Mouse (Mus musculus): ENCODE measurements around the gene Tom1. TPM values are rescaled to one million over a fixed set of nuclear protein-coding genes. Genes with fewer than 3 reads are reported as not detected.

The Tom1 gene
- polyA plus RNA-seq (2015; fragmentation: Nextera tagmentation; extraction: Ambion mirVana): 44.9 and 47.7 TPM in 2 replicates

GRCm38 (mm10) chr8:75033511-75034243 is at the start of gene Tom1:
Gene Tom1, plus strand, starts transcription at chr8:75033705.
- Histone ChIP-seq H3K36me3 (ENCODE audit: control insufficient read depth, insufficient read depth, low read length) (peaks cover 9% of the 10 kb centered on the region; the same call in 1 of the 2 replicates), H3K4me1 (ENCODE audit: control insufficient read depth, insufficient read depth, low read length) (peaks cover 18% of the 10 kb centered on the region), H3K9me3 (ENCODE audit: control insufficient read depth, low read length) (no peaks in the 10 kb centered on the region), H3K4me2 (ENCODE audit: low read depth, low read length) (peak within 1 kb of the TSS; percentile 92), H3K27me3 (replicated peaks; ENCODE audit: control insufficient read depth, insufficient read depth, low read length) (no peaks in the 10 kb centered on the region), H3K4me3 (ENCODE audit: low read length) (peak within 1 kb of the TSS; percentile 78), H3K9ac (ENCODE audit: low read depth, low read length) (peak within 1 kb of the TSS; percentile 75), H3K27ac (ENCODE audit: low read length) (peak within 1 kb of the TSS; percentile 61)
- WGBS: 0% methylated on average over 61 of the region's 62 CpGs
- peak; percentile 99 for ATAC-seq

DNA sequence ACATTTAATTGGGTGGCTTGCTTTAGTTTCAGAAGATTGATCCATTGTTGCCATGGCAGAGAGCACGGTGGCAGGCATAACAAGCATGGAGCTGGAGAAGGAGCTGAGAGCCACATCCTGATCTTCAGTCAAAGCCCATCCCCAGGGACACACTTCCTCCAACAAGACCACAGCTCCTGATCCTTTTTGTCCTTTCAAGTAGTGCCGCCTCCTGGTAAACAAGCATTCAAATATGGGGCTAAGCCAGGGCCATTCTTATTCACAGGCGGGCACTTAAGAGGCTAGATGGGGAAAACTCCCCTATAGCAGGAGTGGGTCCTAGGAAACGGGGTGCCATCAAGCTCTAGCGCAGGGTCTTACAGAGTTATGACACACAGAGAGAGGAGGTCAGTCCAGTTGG is 46.1 kb upstream of the Tom1 start:
- Histone ChIP-seq H3K36me3 (ENCODE audit: control insufficient read depth, insufficient read depth, low read length) (no peaks in the 10 kb centered on the region), H3K4me2 (ENCODE audit: low read depth, low read length) (no peak overlapping the region), H3K27me3 (replicated peaks; ENCODE audit: control insufficient read depth, insufficient read depth, low read length) (no peaks in the 10 kb centered on the region), H3K4me3 (ENCODE audit: low read length) (no peak overlapping the region), H3K9me3 (ENCODE audit: control insufficient read depth, low read length) (0 out of 2 replicates have a peak, but pooled peaks cover 2% of the 10 kb centered on the region), H3K9ac (ENCODE audit: low read depth, low read length) (no peak overlapping the region), H3K4me1 (ENCODE audit: control insufficient read depth, insufficient read depth, low read length) (no peaks in the 10 kb centered on the region), H3K27ac (ENCODE audit: low read length) (no peak overlapping the region)
- WGBS: 86% methylated on average over 5 of the region's 5 CpGs
- no peak for ATAC-seq

DNA sequence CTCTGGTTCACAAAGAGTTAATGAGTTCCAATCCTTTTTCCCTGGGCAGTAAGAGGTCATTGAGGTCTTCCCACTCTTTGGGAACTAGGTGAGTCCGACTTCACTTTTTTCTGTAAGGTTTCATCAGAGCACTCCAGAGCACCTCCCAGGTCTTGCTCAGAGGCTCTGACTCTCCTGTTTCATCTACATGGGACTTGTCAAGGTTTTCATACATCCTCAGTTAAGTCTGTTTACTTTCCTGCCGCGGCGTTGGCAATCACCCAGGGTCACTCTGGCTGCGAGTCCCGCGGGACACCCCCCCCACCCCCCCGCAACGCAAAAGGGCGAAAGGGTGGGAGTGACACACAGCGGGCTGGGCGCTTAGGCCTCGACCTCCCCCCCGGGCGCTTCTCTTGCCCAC is 43.5 kb upstream of the Tom1 start:
- no peak for ATAC-seq
- H3K27me3 ChIP-seq (replicated peaks; ENCODE audit: control insufficient read depth, insufficient read depth, low read length): no peaks in the 10 kb centered on the region

DNA sequence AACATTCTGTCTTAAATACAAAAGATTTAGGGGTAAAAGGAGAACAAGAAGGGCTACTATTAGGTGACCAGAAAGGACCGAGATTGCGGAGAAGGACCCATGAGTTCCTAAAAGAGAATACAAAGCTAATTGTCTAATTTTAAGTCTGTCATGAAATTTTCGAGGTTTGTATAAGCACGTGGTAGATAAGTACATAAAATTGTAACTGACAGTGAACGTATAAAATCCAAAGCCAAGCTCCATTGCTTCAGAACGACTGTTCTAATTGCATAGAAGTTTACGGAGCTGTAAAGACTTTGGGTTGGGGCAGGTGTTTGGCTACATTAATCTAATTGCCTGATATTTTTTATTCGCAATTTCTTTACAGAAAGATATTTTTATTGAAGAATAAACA is 40.4 kb upstream of the Tom1 start, which contains the start of gene Hmgxb4:
Hmgxb4 (plus strand) TSS at position 276 of the 394 bp plus-strand sequence.
- Histone ChIP-seq H3K4me1 (ENCODE audit: control insufficient read depth, insufficient read depth, low read length) (0 out of 2 replicates have a peak, but pooled peaks cover 6% of the 10 kb centered on the region), H3K27me3 (replicated peaks; ENCODE audit: control insufficient read depth, insufficient read depth, low read length) (no peaks in the 10 kb centered on the region), H3K9me3 (ENCODE audit: control insufficient read depth, low read length) (no peaks in the 10 kb centered on the region), H3K9ac (ENCODE audit: low read depth, low read length) (peak within 1 kb of the TSS; percentile 100), H3K4me2 (ENCODE audit: low read depth, low read length) (peak within 1 kb of the TSS; percentile 67), H3K4me3 (ENCODE audit: low read length) (peak within 1 kb of the TSS; percentile 92), H3K27ac (ENCODE audit: low read length) (peak within 1 kb of the TSS; percentile 98), H3K36me3 (ENCODE audit: control insufficient read depth, insufficient read depth, low read length) (no peaks in the 10 kb centered on the region)
- WGBS: 11% methylated on average over 8 of the region's 8 CpGs
- ATAC-seq: peak; percentile 4; the same call in 1 of the 2 replicates

More for the DNA sequence above, 43.5 kb upstream of the Tom1 start:
- H3K4me1 ChIP-seq (ENCODE audit: control insufficient read depth, insufficient read depth, low read length): 0 out of 2 replicates have a peak, but pooled peaks cover 6% of the 10 kb centered on the region
- H3K9me3 ChIP-seq (ENCODE audit: control insufficient read depth, low read length): no peaks in the 10 kb centered on the region
- no peaks in the 10 kb centered on the region for H3K36me3 ChIP-seq (ENCODE audit: control insufficient read depth, insufficient read depth, low read length)
- no peak overlapping the region for H3K27ac ChIP-seq (ENCODE audit: low read length)
- H3K4me3 ChIP-seq (ENCODE audit: low read length): no peak overlapping the region
- H3K4me2 ChIP-seq (ENCODE audit: low read depth, low read length): 0 out of 2 replicates have a peak overlapping the region, but pooled peaks have one; percentile 31
- WGBS: 11% methylated on average over 15 of the region's 15 CpGs
- H3K9ac ChIP-seq (ENCODE audit: low read depth, low read length): no peak overlapping the region

DNA sequence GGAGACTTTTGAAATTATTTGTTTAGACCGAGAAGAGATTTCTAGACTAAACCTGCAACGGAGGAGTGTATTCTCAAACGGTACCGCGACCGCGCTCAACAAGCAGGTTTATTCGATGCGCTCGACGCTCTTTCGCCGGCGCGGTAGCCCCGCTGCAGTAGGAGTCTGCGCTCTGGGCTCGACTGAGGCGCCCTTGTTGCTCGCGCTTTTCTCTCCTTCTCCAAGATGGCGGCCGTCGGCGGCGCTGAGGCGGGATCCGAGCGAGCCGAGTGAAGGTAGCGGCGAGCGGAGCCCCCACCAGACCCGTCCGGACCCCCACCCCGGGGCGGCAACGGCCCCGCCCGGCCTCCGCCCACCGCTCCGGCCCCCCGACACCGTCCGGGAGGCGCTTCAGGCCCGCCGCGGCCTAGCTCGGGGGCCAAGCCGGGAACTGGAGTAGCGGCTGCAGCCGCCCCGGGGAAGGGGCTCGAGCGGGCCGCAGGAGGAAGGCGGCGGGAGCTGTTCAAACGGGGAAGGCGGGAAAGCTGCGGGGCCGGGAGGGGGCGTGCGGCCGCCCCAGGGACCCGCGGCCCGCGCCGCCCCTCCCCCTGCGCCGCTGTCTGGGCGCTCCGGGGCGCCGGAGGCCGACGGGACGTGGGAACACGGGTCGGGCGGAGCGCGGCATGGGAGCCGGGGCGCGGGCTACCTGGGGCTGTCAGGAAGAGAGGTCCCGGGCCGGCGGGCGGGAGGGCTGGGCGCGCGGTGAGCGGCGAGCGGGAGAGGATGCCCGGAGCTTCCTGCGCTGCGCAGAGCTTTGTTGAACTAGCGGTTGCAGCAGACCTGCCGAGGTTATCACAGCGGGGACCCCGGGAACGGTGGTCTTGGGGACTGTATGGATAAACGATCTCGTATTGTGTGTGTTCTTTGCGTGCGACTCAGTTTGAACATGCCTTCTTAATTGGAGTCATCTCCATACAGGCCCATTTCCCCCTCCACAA is 39.7 kb upstream of the Tom1 start:
- under 1% methylated on average over 94 of the region's 111 CpGs for WGBS
- peak overlapping the region; percentile 100 for H3K9ac ChIP-seq (ENCODE audit: low read depth, low read length)
- peak; percentile 98 for ATAC-seq
- peak overlapping the region; percentile 67 for H3K4me2 ChIP-seq (ENCODE audit: low read depth, low read length)
- no peaks in the 10 kb centered on the region for H3K36me3 ChIP-seq (ENCODE audit: control insufficient read depth, insufficient read depth, low read length)
- no peaks in the 10 kb centered on the region for H3K9me3 ChIP-seq (ENCODE audit: control insufficient read depth, low read length)
- H3K4me1 ChIP-seq (ENCODE audit: control insufficient read depth, insufficient read depth, low read length): 0 out of 2 replicates have a peak, but pooled peaks cover 6% of the 10 kb centered on the region
- H3K27me3 ChIP-seq (replicated peaks; ENCODE audit: control insufficient read depth, insufficient read depth, low read length): no peaks in the 10 kb centered on the region
- peak overlapping the region; percentile 92 for H3K4me3 ChIP-seq (ENCODE audit: low read length)
- peak overlapping the region; percentile 98 for H3K27ac ChIP-seq (ENCODE audit: low read length)

DNA sequence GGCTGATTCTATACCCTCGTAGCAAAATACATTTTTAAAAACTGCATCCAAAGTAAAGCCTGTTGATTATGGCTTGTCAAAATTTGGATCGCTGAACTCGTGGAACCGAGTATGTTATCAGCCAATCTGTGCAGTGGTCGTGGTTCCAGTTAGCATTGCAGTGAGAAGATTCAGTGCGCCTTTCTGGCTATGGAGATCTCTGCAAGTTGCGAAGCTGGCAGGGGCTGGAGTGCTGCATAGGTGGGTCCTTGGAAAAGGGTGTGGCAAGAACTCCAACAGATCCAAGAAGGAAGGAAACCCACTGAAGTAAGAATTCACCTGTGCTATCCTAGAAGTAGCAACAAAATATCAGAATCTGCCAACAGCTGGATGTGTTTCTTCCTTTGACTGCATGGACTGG is 39.0 kb upstream of the Tom1 start:
- H3K27me3 ChIP-seq (replicated peaks; ENCODE audit: control insufficient read depth, insufficient read depth, low read length): no peaks in the 10 kb centered on the region
- peaks cover under 1% of the 10 kb centered on the region; the same call in 1 of the 2 replicates for H3K36me3 ChIP-seq (ENCODE audit: control insufficient read depth, insufficient read depth, low read length)
- 0 out of 2 replicates have a peak, but pooled peaks cover 6% of the 10 kb centered on the region for H3K4me1 ChIP-seq (ENCODE audit: control insufficient read depth, insufficient read depth, low read length)
- peak overlapping the region; percentile 100 for H3K9ac ChIP-seq (ENCODE audit: low read depth, low read length)
- peak overlapping the region; percentile 67 for H3K4me2 ChIP-seq (ENCODE audit: low read depth, low read length)
- H3K9me3 ChIP-seq (ENCODE audit: control insufficient read depth, low read length): no peaks in the 10 kb centered on the region
- peak overlapping the region; percentile 19; the same call in 1 of the 2 replicates for H3K27ac ChIP-seq (ENCODE audit: low read length)
- H3K4me3 ChIP-seq (ENCODE audit: low read length): peak overlapping the region; percentile 92
- ATAC-seq: no peak
- WGBS: 2% methylated on average over 7 of the region's 7 CpGs

DNA sequence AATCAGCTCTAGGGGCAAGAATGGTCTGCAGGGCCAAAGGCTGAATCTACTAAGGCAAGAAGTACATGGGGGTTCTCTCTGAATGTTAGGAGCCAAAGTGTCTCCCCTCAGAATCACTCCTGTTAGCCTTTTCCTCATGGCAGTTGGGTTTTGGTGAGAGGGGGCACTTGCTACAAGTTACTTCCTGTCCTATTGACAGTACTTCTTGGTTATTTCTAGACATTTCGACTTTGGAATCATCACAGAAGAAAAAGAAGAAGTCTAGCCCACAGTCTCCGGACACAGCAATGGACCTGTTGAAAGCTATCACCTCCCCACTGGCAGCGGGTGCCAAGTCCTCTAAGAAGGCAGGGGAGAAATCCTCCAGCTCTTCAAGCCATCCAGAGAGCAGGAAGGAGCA is 33.1 kb upstream of the Tom1 start:
- no peak for ATAC-seq
- H3K9ac ChIP-seq (ENCODE audit: low read depth, low read length): no peak overlapping the region
- WGBS: 94% methylated on average over 3 of the region's 3 CpGs
- peaks cover 14% of the 10 kb centered on the region; the same call in 1 of the 2 replicates for H3K36me3 ChIP-seq (ENCODE audit: control insufficient read depth, insufficient read depth, low read length)
- no peaks in the 10 kb centered on the region for H3K9me3 ChIP-seq (ENCODE audit: control insufficient read depth, low read length)
- no peak overlapping the region for H3K4me2 ChIP-seq (ENCODE audit: low read depth, low read length)
- no peak overlapping the region for H3K4me3 ChIP-seq (ENCODE audit: low read length)
- no peak overlapping the region for H3K27ac ChIP-seq (ENCODE audit: low read length)
- H3K4me1 ChIP-seq (ENCODE audit: control insufficient read depth, insufficient read depth, low read length): no peaks in the 10 kb centered on the region
- H3K27me3 ChIP-seq (replicated peaks; ENCODE audit: control insufficient read depth, insufficient read depth, low read length): no peaks in the 10 kb centered on the region

GRCm38 (mm10) chr8:75008826-75009225 is 24.7 kb upstream of the Tom1 start:
- Histone ChIP-seq H3K4me1 (ENCODE audit: control insufficient read depth, insufficient read depth, low read length) (no peaks in the 10 kb centered on the region), H3K4me2 (ENCODE audit: low read depth, low read length) (no peak overlapping the region), H3K27ac (ENCODE audit: low read length) (no peak overlapping the region), H3K9me3 (ENCODE audit: control insufficient read depth, low read length) (no peaks in the 10 kb centered on the region), H3K27me3 (replicated peaks; ENCODE audit: control insufficient read depth, insufficient read depth, low read length) (no peaks in the 10 kb centered on the region), H3K4me3 (ENCODE audit: low read length) (no peak overlapping the region), H3K36me3 (ENCODE audit: control insufficient read depth, insufficient read depth, low read length) (peaks cover 12% of the 10 kb centered on the region), H3K9ac (ENCODE audit: low read depth, low read length) (no peak overlapping the region)
- ATAC-seq: no peak
- 88% methylated on average over 2 of the region's 2 CpGs for WGBS

GRCm38 (mm10) chr8:75013557-75013956 is 19.9 kb upstream of the Tom1 start:
- no peak overlapping the region for H3K4me3 ChIP-seq (ENCODE audit: low read length)
- H3K27ac ChIP-seq (ENCODE audit: low read length): no peak overlapping the region
- no peak for ATAC-seq
- H3K9me3 ChIP-seq (ENCODE audit: control insufficient read depth, low read length): no peaks in the 10 kb centered on the region
- WGBS: 47% methylated on average over 2 of the region's 2 CpGs
- no peaks in the 10 kb centered on the region for H3K27me3 ChIP-seq (replicated peaks; ENCODE audit: control insufficient read depth, insufficient read depth, low read length)
- H3K4me2 ChIP-seq (ENCODE audit: low read depth, low read length): no peak overlapping the region
- peaks cover 5% of the 10 kb centered on the region for H3K36me3 ChIP-seq (ENCODE audit: control insufficient read depth, insufficient read depth, low read length)
- H3K4me1 ChIP-seq (ENCODE audit: control insufficient read depth, insufficient read depth, low read length): no peaks in the 10 kb centered on the region
- no peak overlapping the region for H3K9ac ChIP-seq (ENCODE audit: low read depth, low read length)
